Mouse (Mus musculus): ENCODE data around the gene Uba3. TPM values are rescaled to one million over a fixed set of nuclear protein-coding genes. Genes with fewer than 3 reads are reported as not detected.
A peak's percentile ranks its signal among the peaks of the same experiment; 100 is the strongest.

Uba3 gene
- total RNA-seq, 2 experiments from 2014 or later: 41.3 to 44.6 TPM

DNA sequence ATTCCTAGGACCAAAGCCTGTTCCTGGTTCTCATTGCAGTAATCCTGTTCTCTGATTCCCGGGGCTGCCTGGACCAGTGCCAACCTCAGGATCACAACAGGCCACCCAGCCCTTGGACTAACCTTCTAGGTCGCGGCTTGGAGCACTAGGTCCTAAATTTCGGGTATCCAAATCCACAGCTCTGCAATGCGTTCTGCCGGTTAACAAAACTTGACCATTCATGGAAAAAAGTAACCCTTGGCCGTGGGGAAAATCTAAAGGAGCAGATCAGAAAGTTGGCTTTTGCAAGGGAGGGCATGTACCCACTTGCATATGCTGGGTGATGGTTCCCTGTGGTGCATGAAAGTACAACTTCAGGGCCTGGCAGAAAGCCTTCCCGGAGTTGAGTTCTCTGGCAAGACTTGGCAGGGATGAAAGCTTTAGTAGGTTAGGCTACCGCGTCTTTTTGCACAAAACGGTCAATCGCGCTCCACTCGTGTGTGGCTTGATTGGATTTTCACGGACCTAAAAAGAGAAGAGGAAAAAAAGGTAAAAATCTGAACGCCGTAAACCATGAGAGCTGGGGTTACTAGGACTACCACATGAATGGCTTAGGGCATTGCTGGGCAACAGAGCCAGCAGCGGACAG is 57.6 kb downstream of the Uba3 start:
- peak; percentile 54 for DNase-seq
- intact Hi-C loops (cut with DNase I; ENCODE audit: low total_unique reads): no loop called here

- DNase-seq: peak; percentile 67
- intact Hi-C loops (cut with DNase I; ENCODE audit: low total_unique reads): no loop called here
These were observed 60.3 kb downstream of the Uba3 start for GRCm38 (mm10) chr6:97145156-97145555.

DNA sequence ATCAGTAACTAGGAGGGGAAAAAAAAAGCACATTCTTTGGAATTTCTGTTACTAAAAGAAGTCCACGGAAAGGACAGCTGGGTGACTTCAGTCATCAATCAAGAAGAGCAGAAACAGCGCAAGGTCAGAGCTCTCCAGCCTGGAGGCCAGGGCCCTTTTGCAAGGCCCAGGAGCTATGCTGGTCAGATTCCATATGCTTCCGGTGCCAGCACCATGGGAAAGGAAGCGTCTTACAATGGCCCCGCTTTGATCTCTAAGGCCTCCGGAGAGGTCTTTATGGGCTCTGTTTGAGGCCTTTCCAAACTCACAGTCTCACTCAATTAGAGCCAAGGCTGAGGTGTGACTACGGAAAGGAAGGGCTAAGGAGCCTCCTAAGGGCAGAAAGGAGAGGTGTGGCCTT is 61.1 kb downstream of the Uba3 start:
- peak; percentile 14 for DNase-seq
- intact Hi-C loops (cut with DNase I; ENCODE audit: low total_unique reads): no loop called here

DNA sequence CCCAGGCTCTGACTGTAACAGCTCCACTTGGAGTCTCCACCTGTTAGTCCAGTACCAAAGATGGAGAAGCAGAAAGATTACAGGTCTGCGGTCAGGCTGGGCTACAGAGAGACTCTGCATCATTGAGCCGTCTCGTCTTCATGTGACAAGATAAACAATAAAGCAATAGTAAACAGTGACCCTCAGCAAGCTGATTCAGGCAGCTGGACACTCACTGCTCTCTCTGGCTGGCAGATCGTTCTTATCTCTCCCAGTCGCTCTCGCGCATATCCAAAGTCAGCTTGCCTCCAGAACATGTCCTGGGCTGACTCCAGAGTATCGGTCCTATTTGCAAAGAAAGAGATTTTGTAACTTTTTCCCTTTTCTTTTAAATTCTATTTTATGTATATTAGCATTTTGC is 62.8 kb downstream of the Uba3 start:
- intact Hi-C loops (cut with DNase I; ENCODE audit: low total_unique reads): no loop called here
- no peak for DNase-seq

- intact Hi-C loops (cut with DNase I; ENCODE audit: low total_unique reads): no loop called here
- no peak for DNase-seq
These were observed 63.6 kb downstream of the Uba3 start for GRCm38 (mm10) chr6:97141811-97142210.

Other genes with a start within 250 kb of the Uba3 start
- under 1 TPM; 0.09 to 0.31 TPM for gene Fam19a4, start 145.2 kb downstream of the Uba3 start, total RNA-seq (2021)
- 1 to 10 TPM; 5.3 to 7.8 TPM for gene Eogt, start 56.5 kb downstream of the Uba3 start, total RNA-seq (2021)
- 10 to 100 TPM; 24.8 to 26.3 TPM for gene Tmf1, start 26.5 kb downstream of the Uba3 start, total RNA-seq (2021)
- 100 to 1,000 TPM; 186 to 210 TPM for gene Arl6ip5, start 5.0 kb upstream of the Uba3 start, total RNA-seq (2021)
- 100 to 1,000 TPM; 106 to 144 TPM for gene Lmod3, start 47.1 kb upstream of the Uba3 start, total RNA-seq (2021)